Mouse (Mus musculus) neural tube, embryonic 14.5 days (tissue): ENCODE data around the gene Prr23a2. TPM values are rescaled to one million over a fixed set of nuclear protein-coding genes. Genes with fewer than 3 reads are reported as not detected.
"Not testable (repeated sequence)": the region's sequence is repeated elsewhere in the genome, so short reads cannot be mapped to it uniquely, and the experiment has no call there.

Experiments
- ATAC-seq: fragments of 200-750 bp; cut with Nextera tagmentation; 2 replicates; pipeline ENCODE4 v1.8.0; 2017; ENCODE audit warnings: low read depth, mild to moderate bottlenecking, moderate TSS enrichment, moderate library complexity
- H3K27ac ChIP-seq: fragments of 300-500 bp; sonication (generic); 2 replicates; pipeline ENCODE4 v1.5.1; 2014; ENCODE audit warnings: low read depth, mild to moderate bottlenecking, control low read depth, low read length, moderate library complexity, mixed read lengths
- H3K27me3 ChIP-seq: fragments of 300-500 bp; sonication (generic); 2 replicates; pipeline ENCODE4 v1.6.1; 2014; ENCODE audit warnings: low read length; ENCODE audit not compliant: control insufficient read depth, insufficient read depth
- H3K36me3 ChIP-seq: fragments of 300-500 bp; sonication (generic); 2 replicates; pipeline ENCODE4 v1.6.1; 2014; ENCODE audit warnings: low read length, mixed read lengths; ENCODE audit not compliant: control insufficient read depth, insufficient read depth
- H3K4me1 ChIP-seq: fragments of 300-500 bp; sonication (generic); 2 replicates; pipeline ENCODE4 v1.6.1; 2014; ENCODE audit warnings: low read length; ENCODE audit not compliant: control insufficient read depth, insufficient read depth
- H3K4me2 ChIP-seq: fragments of 300-500 bp; sonication (generic); 2 replicates; pipeline ENCODE4 v1.6.1; 2014; ENCODE audit warnings: mild to moderate bottlenecking, low read depth, low read length, control low read depth
- H3K4me3 ChIP-seq: fragments of 300-500 bp; sonication (generic); 2 replicates; pipeline ENCODE4 v1.5.1; 2014; ENCODE audit warnings: low read depth, low read length, control low read depth, mixed read lengths
- H3K9ac ChIP-seq: fragments of 300-500 bp; sonication (generic); replicated peaks from 2 replicates; pipeline ENCODE4 v1.6.1; 2014; ENCODE audit warnings: low read depth, mild to moderate bottlenecking, control low read depth, low read length, mixed read lengths
- H3K9me3 ChIP-seq: fragments of 300-500 bp; sonication (generic); 2 replicates; pipeline ENCODE4 v1.6.1; 2016; ENCODE audit warnings: low read length; ENCODE audit not compliant: control insufficient read depth
- WGBS: fragments of 180-500 bp; shearing (Covaris S2); extraction: QIAGEN DNeasy Blood & Tissue Kit; methylation state at CpG from one replicate; pipeline ENCODE4 v1.1.7; 2014; 5-methylcytosine and 5-hydroxymethylcytosine counted together
- polyA plus RNA-seq: library from polyadenylated mRNA; unstranded; fragments of >200 nt; fragmentation: Nextera tagmentation; extraction: Ambion mirVana; gene quantifications from 2 replicates; pipeline ENCODE4 v1.2.1, GENCODE M21; 2014

Prr23a2 gene
- not detected in 2 replicates for polyA plus RNA-seq

GRCm38 (mm10) chr9:98856210-98856609, at the start of gene Prr23a2:
Gene Prr23a2 (plus strand): TSS chr9:98856494.
- Histone ChIP-seq H3K4me3 (no peak within 1 kb of the TSS), H3K36me3 (no peaks in the 10 kb centered on the region), H3K4me1 (no peaks in the 10 kb centered on the region), H3K9ac (no peak within 1 kb of the TSS), H3K27ac (no peak within 1 kb of the TSS), H3K27me3 (no peaks in the 10 kb centered on the region), H3K9me3 (no peaks in the 10 kb centered on the region), H3K4me2 (no peak within 1 kb of the TSS)
- ATAC-seq: no peak
- 84% methylated on average over 18 of the region's 18 CpGs for WGBS

- Histone ChIP-seq H3K27ac (no peak overlapping the region), H3K9ac (no peak overlapping the region), H3K36me3 (no peaks in the 10 kb centered on the region), H3K9me3 (no peaks in the 10 kb centered on the region), H3K4me3 (no peak overlapping the region), H3K27me3 (no peaks in the 10 kb centered on the region), H3K4me1 (no peaks in the 10 kb centered on the region), H3K4me2 (no peak overlapping the region)
- 90% methylated on average over 8 of the region's 8 CpGs for WGBS
- no peak for ATAC-seq
These were observed 48.7 kb upstream of the Prr23a2 start for GRCm38 (mm10) chr9:98807631-98808030.

- not testable (repeated sequence) for H3K27me3 ChIP-seq, H3K27ac ChIP-seq, H3K4me3 ChIP-seq, H3K9ac ChIP-seq, ATAC-seq, H3K4me1 ChIP-seq, H3K36me3 ChIP-seq, H3K4me2 ChIP-seq, H3K9me3 ChIP-seq
- WGBS: 60% methylated on average over 2 of the region's 2 CpGs
These were observed 46.8 kb upstream of the Prr23a2 start for GRCm38 (mm10) chr9:98809526-98809925.

- no peak overlapping the region for H3K4me3 ChIP-seq
- H3K27me3 ChIP-seq: no peaks in the 10 kb centered on the region
- no peaks in the 10 kb centered on the region for H3K4me1 ChIP-seq
- no peak overlapping the region for H3K9ac ChIP-seq
- no peaks in the 10 kb centered on the region for H3K9me3 ChIP-seq
- H3K27ac ChIP-seq: no peak overlapping the region
- 82% methylated on average over 3 of the region's 3 CpGs for WGBS
- ATAC-seq: no peak
- H3K4me2 ChIP-seq: no peak overlapping the region
- no peaks in the 10 kb centered on the region for H3K36me3 ChIP-seq
These were observed 40.2 kb upstream of the Prr23a2 start for GRCm38 (mm10) chr9:98816066-98816465.

GRCm38 (mm10) chr9:98817592-98817991, 38.7 kb upstream of the Prr23a2 start:
- Histone ChIP-seq H3K36me3 (no peaks in the 10 kb centered on the region), H3K4me1 (no peaks in the 10 kb centered on the region), H3K27me3 (no peaks in the 10 kb centered on the region), H3K27ac (no peak overlapping the region), H3K9me3 (no peaks in the 10 kb centered on the region), H3K4me3 (no peak overlapping the region), H3K4me2 (no peak overlapping the region), H3K9ac (no peak overlapping the region)
- 86% methylated on average over 7 of the region's 7 CpGs for WGBS
- no peak for ATAC-seq

GRCm38 (mm10) chr9:98818971-98819370, 37.3 kb upstream of the Prr23a2 start:
- H3K9me3 ChIP-seq: no peaks in the 10 kb centered on the region
- H3K27me3 ChIP-seq: no peaks in the 10 kb centered on the region
- H3K4me3 ChIP-seq: no peak overlapping the region
- 82% methylated on average over 5 of the region's 5 CpGs for WGBS
- no peak overlapping the region for H3K9ac ChIP-seq
- no peak for ATAC-seq
- H3K27ac ChIP-seq: no peak overlapping the region
- no peak overlapping the region for H3K4me2 ChIP-seq
- no peaks in the 10 kb centered on the region for H3K36me3 ChIP-seq
- H3K4me1 ChIP-seq: no peaks in the 10 kb centered on the region

- Histone ChIP-seq H3K36me3 (no peaks in the 10 kb centered on the region), H3K9ac (no peak overlapping the region), H3K9me3 (no peaks in the 10 kb centered on the region), H3K4me3 (no peak overlapping the region), H3K4me2 (no peak overlapping the region), H3K27ac (no peak overlapping the region), H3K27me3 (no peaks in the 10 kb centered on the region), H3K4me1 (no peaks in the 10 kb centered on the region)
- ATAC-seq: no peak
- WGBS: 96% methylated on average over 2 of the region's 2 CpGs
These were observed 36.8 kb upstream of the Prr23a2 start for GRCm38 (mm10) chr9:98819481-98819880.

- no peak overlapping the region for H3K9ac ChIP-seq
- H3K4me3 ChIP-seq: no peak overlapping the region
- no peaks in the 10 kb centered on the region for H3K9me3 ChIP-seq
- H3K27ac ChIP-seq: no peak overlapping the region
- H3K36me3 ChIP-seq: no peaks in the 10 kb centered on the region
- no peaks in the 10 kb centered on the region for H3K4me1 ChIP-seq
- no peak for ATAC-seq
- 87% methylated on average over 4 of the region's 4 CpGs for WGBS
- no peak overlapping the region for H3K4me2 ChIP-seq
- no peaks in the 10 kb centered on the region for H3K27me3 ChIP-seq
These were observed 35.8 kb upstream of the Prr23a2 start for GRCm38 (mm10) chr9:98820461-98820860.

GRCm38 (mm10) chr9:98821067-98821466, 35.2 kb upstream of the Prr23a2 start:
- no peak for ATAC-seq
- H3K4me2 ChIP-seq: no peak overlapping the region
- H3K4me1 ChIP-seq: no peaks in the 10 kb centered on the region
- no peak overlapping the region for H3K27ac ChIP-seq
- no peak overlapping the region for H3K4me3 ChIP-seq
- no peak overlapping the region for H3K9ac ChIP-seq
- no peaks in the 10 kb centered on the region for H3K9me3 ChIP-seq
- no peaks in the 10 kb centered on the region for H3K36me3 ChIP-seq
- no peaks in the 10 kb centered on the region for H3K27me3 ChIP-seq

GRCm38 (mm10) chr9:98823805-98824204, 32.5 kb upstream of the Prr23a2 start:
- H3K4me3 ChIP-seq: no peak overlapping the region
- H3K27ac ChIP-seq: no peak overlapping the region
- H3K9me3 ChIP-seq: no peaks in the 10 kb centered on the region
- no peak overlapping the region for H3K4me2 ChIP-seq
- no peaks in the 10 kb centered on the region for H3K4me1 ChIP-seq
- H3K36me3 ChIP-seq: no peaks in the 10 kb centered on the region
- WGBS: 87% methylated on average over 7 of the region's 7 CpGs
- ATAC-seq: no peak
- H3K27me3 ChIP-seq: no peaks in the 10 kb centered on the region
- H3K9ac ChIP-seq: no peak overlapping the region
